Mouse (Mus musculus) midbrain, embryonic 16.5 days (tissue): ENCODE results near the gene Snx17. TPM values are rescaled to one million over a fixed set of nuclear protein-coding genes. Genes with fewer than 3 reads are reported as not detected.

Experiments
- ATAC-seq: fragments of 200-750 bp; cut with Nextera tagmentation; 2 replicates; pipeline ENCODE4 v1.8.0; 2017; ENCODE audit warnings: moderate TSS enrichment
- H3K27ac ChIP-seq: fragments of 300-500 bp; sonication (generic); 2 replicates; pipeline ENCODE4 v1.5.1; 2014; ENCODE audit warnings: mild to moderate bottlenecking, low read length, mixed read lengths
- H3K27me3 ChIP-seq: fragments of 300-500 bp; sonication (generic); 2 replicates; pipeline ENCODE4 v1.6.1; 2014; ENCODE audit warnings: low read depth, low read length, mixed read lengths; ENCODE audit not compliant: control insufficient read depth, insufficient read depth
- H3K36me3 ChIP-seq: fragments of 300-500 bp; sonication (generic); 2 replicates; pipeline ENCODE4 v1.6.1; 2014; ENCODE audit warnings: mild to moderate bottlenecking, low read length, moderate library complexity, mixed read lengths; ENCODE audit not compliant: control insufficient read depth, insufficient read depth
- H3K4me1 ChIP-seq: fragments of 300-500 bp; sonication (generic); 2 replicates; pipeline ENCODE4 v1.6.1; 2014; ENCODE audit warnings: mild to moderate bottlenecking, low read length, mixed read lengths; ENCODE audit not compliant: control insufficient read depth, insufficient read depth
- H3K4me2 ChIP-seq: fragments of 300-500 bp; sonication (generic); 2 replicates; pipeline ENCODE4 v1.6.1; 2014; ENCODE audit warnings: mild to moderate bottlenecking, low read length, mixed read lengths
- H3K4me3 ChIP-seq: fragments of 300-500 bp; sonication (generic); 2 replicates; pipeline ENCODE4 v1.5.1; 2014; ENCODE audit warnings: low read depth, mild to moderate bottlenecking, low read length, moderate library complexity, mixed read lengths
- H3K9ac ChIP-seq: fragments of 300-500 bp; sonication (generic); 2 replicates; pipeline ENCODE4 v1.6.1; 2014; ENCODE audit warnings: low read depth, low read length, mixed read lengths
- H3K9me3 ChIP-seq: fragments of 300-500 bp; sonication (generic); replicated peaks from 2 replicates; pipeline ENCODE4 v1.6.1; 2014; ENCODE audit warnings: mild to moderate bottlenecking, low read length, mixed read lengths; ENCODE audit not compliant: control insufficient read depth, poor library complexity, severe bottlenecking
- WGBS: fragments of 180-500 bp; shearing (Covaris S2); extraction: QIAGEN DNeasy Blood & Tissue Kit; methylation state at CpG from one replicate; pipeline ENCODE4 v1.1.7; 2014; 5-methylcytosine and 5-hydroxymethylcytosine counted together
- polyA plus RNA-seq: library from polyadenylated mRNA; unstranded; fragments of >200 nt; fragmentation: Nextera tagmentation; extraction: Ambion mirVana; gene quantifications from 2 replicates; pipeline ENCODE4 v1.2.1, GENCODE M21; 2015

The Snx17 gene
- polyA plus RNA-seq, 1 experiment from 2014 or later = 117 TPM

DNA sequence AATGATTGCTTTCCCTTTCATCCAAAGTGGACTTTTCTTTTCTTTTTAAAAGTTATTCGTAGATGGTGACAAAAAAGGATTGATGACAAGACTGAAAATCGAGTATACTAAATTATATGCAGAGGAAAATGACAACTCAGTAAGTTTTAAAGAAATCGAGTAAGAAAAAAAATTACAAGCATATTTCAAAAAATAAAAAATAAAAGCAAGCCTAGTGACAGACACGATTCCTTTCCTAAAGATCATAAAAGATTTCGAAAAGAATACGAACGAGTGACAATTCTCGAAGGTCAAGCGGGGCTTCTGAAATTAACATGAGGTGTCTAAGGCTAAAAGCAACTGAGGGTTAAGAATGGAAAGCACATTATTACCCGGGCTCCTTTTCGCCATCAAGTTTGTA, 26.4 kb downstream of the Snx17 start:
- Histone ChIP-seq H3K4me3 (peak overlapping the region; percentile 99), H3K27me3 (no peaks in the 10 kb centered on the region), H3K27ac (peak overlapping the region; percentile 93), H3K9ac (peak overlapping the region; percentile 94), H3K4me2 (peak overlapping the region; percentile 57), H3K9me3 (no peaks in the 10 kb centered on the region), H3K4me1 (peaks cover 23% of the 10 kb centered on the region), H3K36me3 (no peaks in the 10 kb centered on the region)
- WGBS = 2% methylated on average over 11 of the region's 11 CpGs
- no peak for ATAC-seq

DNA sequence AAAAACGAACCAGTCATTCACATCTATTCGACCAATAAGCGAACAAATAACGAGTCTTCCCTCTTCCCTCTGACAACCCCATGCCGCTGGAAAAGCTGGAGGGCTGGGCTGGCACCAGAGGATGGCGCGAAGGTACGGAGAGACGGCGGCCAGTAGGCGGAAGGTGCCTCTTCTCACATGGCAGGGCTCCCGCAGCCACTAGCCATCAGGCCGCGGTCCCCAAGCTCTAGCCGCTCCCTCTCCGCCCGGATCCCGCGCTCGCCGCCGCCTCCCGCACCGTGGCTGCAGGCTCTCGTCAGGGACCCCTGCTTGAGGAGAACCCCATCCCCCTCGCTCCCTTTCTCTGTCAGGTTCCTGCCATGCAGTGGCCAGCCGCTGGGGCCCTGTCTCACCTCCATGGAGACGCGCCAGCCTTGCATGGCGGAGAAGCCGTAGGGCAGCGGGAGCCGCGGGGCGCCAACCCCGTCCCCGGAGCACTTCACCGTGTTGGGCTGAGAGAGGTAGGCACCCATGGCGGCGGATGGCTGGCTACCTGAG, 27.0 kb downstream of the Snx17 start:
- WGBS = 0% methylated on average over 38 of the region's 40 CpGs
- Histone ChIP-seq H3K27ac (peak overlapping the region; percentile 93), H3K9me3 (no peaks in the 10 kb centered on the region), H3K36me3 (no peaks in the 10 kb centered on the region), H3K4me1 (peaks cover 23% of the 10 kb centered on the region), H3K9ac (peak overlapping the region; percentile 94), H3K4me3 (peak overlapping the region; percentile 99), H3K4me2 (peak overlapping the region; percentile 57), H3K27me3 (no peaks in the 10 kb centered on the region)
- no peak; the same call in 1 of the 2 replicates for ATAC-seq

DNA sequence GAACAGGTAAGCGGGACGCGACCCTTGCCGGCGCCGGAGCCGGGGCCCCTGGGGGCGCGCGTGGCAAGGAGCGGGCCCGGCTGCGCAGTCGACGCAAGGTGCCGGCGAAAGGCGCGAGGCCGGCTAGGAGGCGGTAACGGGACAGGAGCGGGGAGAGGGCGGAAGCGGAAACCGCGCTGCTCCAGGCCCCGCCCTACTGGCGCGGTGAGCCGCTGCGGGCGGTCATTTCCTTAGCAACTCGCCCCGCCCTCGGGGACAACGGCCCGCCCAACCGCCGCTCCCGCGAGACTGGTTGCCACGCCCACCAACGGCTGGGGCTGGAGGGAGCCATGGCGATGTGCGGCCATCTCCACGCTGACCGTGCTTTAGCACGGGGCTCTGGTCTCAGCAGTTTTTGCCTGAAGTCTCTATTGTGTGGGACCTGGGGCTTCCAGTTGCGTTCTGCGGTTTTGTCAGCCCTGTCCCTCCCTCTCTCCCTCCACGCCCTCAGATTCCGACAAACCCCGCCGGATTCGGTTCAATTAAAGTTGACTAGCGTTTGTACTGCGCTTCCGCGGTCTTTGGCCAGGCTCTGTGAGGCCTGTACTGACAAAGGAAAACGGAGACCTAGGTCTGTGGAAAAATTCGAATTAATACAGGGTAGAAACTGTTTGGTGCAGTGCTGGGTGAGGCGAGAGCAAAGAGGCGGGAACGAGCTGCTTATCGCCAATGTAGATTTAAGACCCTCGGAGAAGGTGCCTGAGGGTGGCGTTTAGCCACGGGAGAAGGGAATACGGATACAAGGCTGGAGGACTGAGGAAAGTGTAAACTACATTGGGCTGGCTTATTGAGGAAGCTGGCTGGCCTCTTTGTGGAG, 27.6 kb downstream of the Snx17 start, which contains the start of gene Ppm1g:
Gene Ppm1g, minus strand, starts transcription at position 240 of the 856 bp plus-strand sequence.
- peak within 1 kb of the TSS; percentile 94 for H3K9ac ChIP-seq
- no peaks in the 10 kb centered on the region for H3K9me3 ChIP-seq
- no peaks in the 10 kb centered on the region for H3K36me3 ChIP-seq
- peak; percentile 93 for ATAC-seq
- under 1% methylated on average over 67 of the region's 70 CpGs for WGBS
- H3K4me2 ChIP-seq = peak within 1 kb of the TSS; percentile 57
- peaks cover 23% of the 10 kb centered on the region for H3K4me1 ChIP-seq
- H3K27ac ChIP-seq = peak within 1 kb of the TSS; percentile 93
- H3K4me3 ChIP-seq = peak within 1 kb of the TSS; percentile 99
- no peaks in the 10 kb centered on the region for H3K27me3 ChIP-seq

DNA sequence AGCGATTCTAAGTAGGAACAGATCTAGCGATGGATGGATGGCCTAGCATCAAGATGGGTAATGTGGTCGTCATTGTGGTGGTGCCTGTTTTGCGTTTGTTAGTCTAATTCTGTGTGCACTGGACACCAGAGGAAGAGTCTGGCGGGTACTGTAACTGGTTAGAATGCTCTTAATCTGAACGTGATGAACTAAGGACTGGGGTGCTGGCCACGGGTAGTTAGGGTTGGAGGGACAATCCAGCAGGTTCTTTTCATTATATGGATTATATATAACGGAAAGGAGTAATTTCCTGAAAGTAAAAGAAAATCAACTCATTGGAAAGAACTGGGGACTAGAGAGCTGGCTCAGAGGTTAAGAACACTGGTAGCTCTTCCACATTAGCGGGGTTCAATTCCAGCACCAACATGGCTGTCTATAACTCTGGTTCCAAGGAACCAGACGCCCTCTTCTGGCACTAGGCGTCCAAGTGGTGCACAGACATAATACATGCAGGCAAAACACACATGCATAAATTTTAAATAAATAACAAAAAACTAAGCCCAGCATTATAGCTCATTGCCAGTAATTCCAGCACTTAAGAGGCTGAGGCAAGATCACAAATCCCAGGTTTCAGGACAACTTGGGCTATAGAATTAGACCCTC, 28.4 kb downstream of the Snx17 start:
- no peaks in the 10 kb centered on the region for H3K36me3 ChIP-seq
- H3K27ac ChIP-seq = peak overlapping the region; percentile 93
- peak overlapping the region; percentile 78 for H3K9ac ChIP-seq
- H3K4me2 ChIP-seq = peak overlapping the region; percentile 57
- no peaks in the 10 kb centered on the region for H3K27me3 ChIP-seq
- peak; percentile 56 for ATAC-seq
- H3K4me3 ChIP-seq = peak overlapping the region; percentile 99
- H3K4me1 ChIP-seq = peaks cover 23% of the 10 kb centered on the region
- 9% methylated on average over 11 of the region's 11 CpGs for WGBS
- no peaks in the 10 kb centered on the region for H3K9me3 ChIP-seq

DNA sequence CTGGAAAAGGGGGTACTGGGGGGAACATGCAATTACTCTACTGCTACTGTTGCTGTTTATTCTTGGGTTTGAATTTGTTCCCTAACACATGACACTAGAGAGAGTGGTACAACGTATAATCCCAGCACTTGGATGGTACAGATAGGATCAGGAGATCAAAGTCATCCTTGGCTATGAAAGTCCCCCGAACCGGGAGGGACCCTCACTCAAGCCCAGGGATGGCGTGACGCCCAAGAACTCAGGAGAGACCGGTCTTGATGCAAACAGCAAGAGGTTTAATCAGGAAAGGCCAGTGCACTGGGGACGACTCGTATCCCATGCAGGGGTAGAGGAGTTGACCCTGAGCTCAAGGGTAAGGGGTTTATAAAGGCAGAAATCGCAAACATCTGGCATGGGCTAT, 29.7 kb downstream of the Snx17 start:
- 98% methylated on average over 9 of the region's 9 CpGs for WGBS
- Histone ChIP-seq H3K27me3 (no peaks in the 10 kb centered on the region), H3K4me2 (no peak overlapping the region), H3K4me3 (no peak overlapping the region), H3K4me1 (peaks cover 21% of the 10 kb centered on the region), H3K9me3 (no peaks in the 10 kb centered on the region), H3K36me3 (no peaks in the 10 kb centered on the region), H3K9ac (no peak overlapping the region), H3K27ac (no peak overlapping the region)
- no peak for ATAC-seq

DNA sequence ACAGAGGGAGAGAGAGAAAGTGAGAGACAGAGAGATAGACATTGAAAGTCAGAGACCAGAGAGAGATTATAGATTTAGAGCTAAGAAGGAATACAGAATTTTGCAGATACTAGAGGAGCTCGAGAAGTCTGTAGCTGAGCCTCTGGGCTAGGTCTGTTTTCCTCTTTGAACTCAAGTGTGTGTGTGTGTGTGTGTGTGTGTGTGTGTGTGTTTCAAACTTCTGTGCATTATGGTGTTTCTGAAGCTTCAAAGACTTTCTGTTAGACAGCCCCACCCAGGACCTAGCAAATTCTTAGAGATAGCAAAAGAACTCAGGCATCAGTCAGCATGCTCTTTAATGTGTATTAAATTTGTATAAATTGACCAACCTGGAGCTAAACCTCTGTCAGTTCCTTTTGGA, 33.6 kb downstream of the Snx17 start:
- no peaks in the 10 kb centered on the region for H3K27me3 ChIP-seq
- no peaks in the 10 kb centered on the region for H3K9me3 ChIP-seq
- 70% methylated on average over 1 of the region's 1 CpGs for WGBS
- H3K4me1 ChIP-seq = peaks cover 8% of the 10 kb centered on the region; the same call in 1 of the 2 replicates
- H3K4me2 ChIP-seq = no peak overlapping the region
- no peak overlapping the region for H3K4me3 ChIP-seq
- no peak overlapping the region for H3K27ac ChIP-seq
- ATAC-seq = no peak
- no peaks in the 10 kb centered on the region for H3K36me3 ChIP-seq
- no peak overlapping the region for H3K9ac ChIP-seq

DNA sequence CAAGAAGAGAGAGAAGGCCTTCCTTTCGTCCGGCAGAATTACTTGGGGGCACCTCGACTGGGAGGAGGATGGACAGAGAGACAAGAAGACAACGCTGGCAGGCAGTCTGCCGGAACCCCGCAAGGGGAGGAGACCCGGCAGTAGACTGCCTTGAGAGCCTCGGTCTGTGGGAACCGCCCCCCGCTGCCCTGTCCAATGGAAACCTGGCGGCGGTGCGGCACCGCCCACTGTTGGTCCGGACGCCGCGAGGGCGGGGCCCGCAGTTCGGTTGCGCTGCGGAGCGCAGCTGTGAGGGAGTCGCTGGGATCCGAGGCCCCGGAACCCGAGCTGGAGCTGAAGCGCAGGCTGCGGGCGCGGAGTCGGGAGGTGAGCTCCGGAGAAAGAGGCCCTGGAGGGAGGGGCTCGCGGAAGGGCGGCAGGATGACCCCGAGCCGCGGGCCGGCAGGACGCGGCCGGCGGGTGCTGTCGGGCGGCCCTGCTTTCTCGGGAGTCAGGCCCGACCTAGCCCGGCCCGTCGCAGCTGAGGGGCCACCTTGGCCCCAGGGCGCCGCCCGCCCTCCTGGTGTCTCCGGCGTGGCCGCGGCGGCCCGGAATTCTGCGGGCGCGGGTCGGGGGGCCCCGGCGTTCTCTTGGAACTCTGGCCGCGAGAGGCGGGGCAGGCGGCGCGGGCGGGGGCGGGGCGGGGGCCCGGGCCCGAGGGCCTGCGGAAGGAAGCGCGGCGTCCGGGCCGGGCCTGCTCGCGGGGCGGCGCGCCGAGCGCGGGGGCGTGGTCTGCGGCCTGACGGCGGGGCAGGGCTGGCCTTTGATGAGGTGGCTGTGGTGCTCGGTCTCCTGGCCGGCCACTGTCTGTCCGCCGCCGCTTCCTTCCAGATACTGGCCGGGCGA, 47.9 kb downstream of the Snx17 start, which contains the start of the genes Nrbp1 and Gm9970:
Gene Nrbp1, plus strand, starts transcription at position 228 of the 885 bp plus-strand sequence.
Gene Gm9970, minus strand, starts transcription at position 596 of the 885 bp plus-strand sequence.
- 0% methylated on average over 66 of the region's 103 CpGs for WGBS
- Histone ChIP-seq H3K27ac (peak within 1 kb of the TSS; percentile 97), H3K4me3 (peak within 1 kb of the TSS; percentile 92), H3K4me1 (peaks cover 8% of the 10 kb centered on the region), H3K9me3 (no peaks in the 10 kb centered on the region; the same call in 1 of the 2 replicates), H3K4me2 (peak within 1 kb of the TSS; percentile 80), H3K36me3 (peaks cover 21% of the 10 kb centered on the region), H3K9ac (peak within 1 kb of the TSS; percentile 93), H3K27me3 (no peaks in the 10 kb centered on the region)
- ATAC-seq = peak; percentile 99

DNA sequence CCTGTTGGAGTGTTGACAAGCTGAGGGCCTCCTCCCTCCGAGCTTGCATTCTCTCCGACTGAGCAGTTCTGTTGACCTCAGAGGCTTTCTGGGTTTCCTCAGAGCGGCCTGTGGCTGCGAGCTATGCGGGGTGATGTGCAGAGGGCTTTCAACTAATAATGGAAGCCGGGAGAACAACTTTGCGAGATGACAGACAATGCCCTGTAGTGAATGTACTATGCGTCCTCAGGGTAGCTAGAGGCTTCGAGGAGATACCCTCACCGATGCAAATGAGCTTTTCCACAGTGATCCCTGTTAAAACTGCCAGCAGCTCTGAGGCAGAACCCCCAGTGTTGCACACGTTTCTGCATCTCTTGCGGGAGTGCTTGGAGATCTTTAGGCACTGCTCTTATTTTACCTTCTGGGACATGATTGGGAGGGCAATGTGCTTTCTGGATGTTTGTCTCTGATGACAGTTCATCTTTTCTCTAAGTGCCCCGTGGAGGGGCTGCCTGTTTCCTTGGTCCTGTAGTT, 48.6 kb downstream of the Snx17 start:
- Histone ChIP-seq H3K4me3 (peak overlapping the region; percentile 92), H3K27ac (peak overlapping the region; percentile 97), H3K27me3 (no peaks in the 10 kb centered on the region), H3K36me3 (peaks cover 27% of the 10 kb centered on the region), H3K4me1 (peaks cover 8% of the 10 kb centered on the region), H3K4me2 (peak overlapping the region; percentile 80), H3K9ac (peak overlapping the region; percentile 93), H3K9me3 (no peaks in the 10 kb centered on the region; the same call in 1 of the 2 replicates)
- WGBS = under 1% methylated on average over 13 of the region's 13 CpGs
- no peak; the same call in 1 of the 2 replicates for ATAC-seq
